Mouse (Mus musculus): Measurements from ENCODE around the gene Clec16a. TPM values are rescaled to one million over a fixed set of nuclear protein-coding genes. Genes with fewer than 3 reads are reported as not detected.

The Clec16a gene
- total RNA-seq, 2 experiments from 2014 or later: 47.7 to 50.1 TPM

- intact Hi-C loops (cut with DNase I): loop anchor here (2.0 kb wide), 1 partner anchor 209 kb away; no protein-coding TSS in a partner anchor
- no peak for DNase-seq
Observed at GRCm38 (mm10) chr16:10637898-10638297, 92.8 kb downstream of the Clec16a start.

- no peak for DNase-seq
- intact Hi-C loops (cut with DNase I): no loop called here
Observed at GRCm38 (mm10) chr16:10639111-10639889, 94.2 kb downstream of the Clec16a start.

GRCm38 (mm10) chr16:10640041-10640440, 94.9 kb downstream of the Clec16a start:
- peak; percentile 83 to 89 for DNase-seq
- intact Hi-C loops (cut with DNase I): loop anchor here (1.0 to 5.0 kb wide), 2 partner anchors 127 to 145 kb away; partner anchors contain the start of gene Socs1

- DNase-seq: no peak
- intact Hi-C loops (cut with DNase I): loop anchor here (5.0 kb wide), 1 partner anchor 126 kb away; no protein-coding TSS in a partner anchor
Observed at GRCm38 (mm10) chr16:10641146-10641545, 96.0 kb downstream of the Clec16a start.

GRCm38 (mm10) chr16:10642857-10643633, 97.9 kb downstream of the Clec16a start:
- peak; percentile 37 to 60 for DNase-seq
- intact Hi-C loops (cut with DNase I): loop anchor here (5.0 kb wide), 1 partner anchor 124 kb away; no protein-coding TSS in a partner anchor

- no peak for DNase-seq
- intact Hi-C loops (cut with DNase I): loop anchor here (5.0 kb wide), 1 partner anchor 123 kb away; no protein-coding TSS in a partner anchor
Observed at GRCm38 (mm10) chr16:10644238-10644637, 99.1 kb downstream of the Clec16a start.

- intact Hi-C loops (cut with DNase I): loop anchor here (5.0 kb wide), 1 partner anchor 123 kb away; no protein-coding TSS in a partner anchor
- DNase-seq: no peak
Observed at GRCm38 (mm10) chr16:10644731-10645130, 99.6 kb downstream of the Clec16a start.

GRCm38 (mm10) chr16:10651804-10652203, 106.7 kb downstream of the Clec16a start:
- intact Hi-C loops (cut with DNase I): no loop called here
- no peak for DNase-seq

- DNase-seq: no peak
- intact Hi-C loops (cut with DNase I): no loop called here
Observed at GRCm38 (mm10) chr16:10652935-10653334, 107.8 kb downstream of the Clec16a start.

GRCm38 (mm10) chr16:10655236-10655635, 110.1 kb downstream of the Clec16a start:
- intact Hi-C loops (cut with DNase I): no loop called here

GRCm38 (mm10) chr16:10655926-10656325, 110.8 kb downstream of the Clec16a start:
- intact Hi-C loops (cut with DNase I): no loop called here
- DNase-seq: no peak

More at GRCm38 (mm10) chr16:10655236-10655635, 110.1 kb downstream of the Clec16a start:
- DNase-seq: no peak

GRCm38 (mm10) chr16:10656461-10656860, 111.3 kb downstream of the Clec16a start:
- intact Hi-C loops (cut with DNase I): no loop called here

GRCm38 (mm10) chr16:10656939-10657338, 111.8 kb downstream of the Clec16a start:
- intact Hi-C loops (cut with DNase I): no loop called here
- DNase-seq: no peak

More at GRCm38 (mm10) chr16:10656461-10656860, 111.3 kb downstream of the Clec16a start:
- DNase-seq: no peak

- no peak for DNase-seq
- intact Hi-C loops (cut with DNase I): no loop called here
Observed at GRCm38 (mm10) chr16:10659211-10659610, 114.1 kb downstream of the Clec16a start.

- no peak for DNase-seq
- intact Hi-C loops (cut with DNase I): loop anchor here (10.0 kb wide), 1 partner anchor 184 kb away; no protein-coding TSS in a partner anchor
Observed at GRCm38 (mm10) chr16:10660526-10660925, 115.4 kb downstream of the Clec16a start.

GRCm38 (mm10) chr16:10661385-10661784, 116.2 kb downstream of the Clec16a start:
- intact Hi-C loops (cut with DNase I): loop anchor here (10.0 kb wide), 1 partner anchor 183 kb away; no protein-coding TSS in a partner anchor
- no peak for DNase-seq

GRCm38 (mm10) chr16:10663890-10664731, 119.0 kb downstream of the Clec16a start:
- no peak for DNase-seq
- intact Hi-C loops (cut with DNase I): loop anchor here (2.0 to 10.0 kb wide), 2 partner anchors 103 to 181 kb away; no protein-coding TSS in a partner anchor

GRCm38 (mm10) chr16:10664921-10665894, 120.1 kb downstream of the Clec16a start:
- DNase-seq: peak; percentile 69 to 76
- intact Hi-C loops (cut with DNase I): loop anchor here (1.0 to 10.0 kb wide), 3 partner anchors 102 to 180 kb away; partner anchors contain the start of gene Socs1

- DNase-seq: no peak
- intact Hi-C loops (cut with DNase I): loop anchor here (10.0 kb wide), 1 partner anchor 178 kb away; no protein-coding TSS in a partner anchor
Observed at GRCm38 (mm10) chr16:10666766-10667165, 121.6 kb downstream of the Clec16a start.

Measured in heart, postnatal 10 days (tissue).